Mouse (Mus musculus) lung, adult 2 months (tissue): ENCODE results near the gene Flad1.

Experiments used
- CTCF ChIP-seq: fragments of 200-500 bp; IDR thresholded peaks from 2 replicates; pipeline ENCODE4 v1.5.1; 2011; ENCODE audit warnings: mild to moderate bottlenecking, low read length, control low read depth; ENCODE audit not compliant: insufficient read depth
- POLR2A ChIP-seq: fragments of 200-500 bp; IDR thresholded peaks from 2 replicates; pipeline ENCODE4 v1.6.1; 2011; ENCODE audit warnings: low read depth, mild to moderate bottlenecking, control low read depth, low read length, borderline replicate concordance; ENCODE audit errors: extremely low read depth

GRCm38 (mm10) chr3:89437269-89437668 is 25.6 kb upstream of the Flad1 start:
- TF ChIP-seq CTCF (no peak), POLR2A (peak; percentile 8; the same call in 1 of the 2 replicates)
